Mouse (Mus musculus) limb, embryonic 12.5 days (tissue): ENCODE measurements around the gene Rnf224. TPM values are rescaled to one million over a fixed set of nuclear protein-coding genes. Genes with fewer than 3 reads are reported as not detected.

Experiments
- ATAC-seq: fragments of 200-750 bp; cut with Nextera tagmentation; 2 replicates; pipeline ENCODE4 v1.8.0; 2017; ENCODE audit warnings: low read depth, moderate TSS enrichment; ENCODE audit not compliant: insufficient number of reproducible peaks, insufficient read depth, low FRiP score, low TSS enrichment
- H3K27ac ChIP-seq: fragments of 300-500 bp; sonication (generic); 2 replicates; pipeline ENCODE4 v1.5.1; 2016; ENCODE audit warnings: mild to moderate bottlenecking, moderate library complexity
- H3K27me3 ChIP-seq: fragments of 300-500 bp; sonication (generic); 2 replicates; pipeline ENCODE4 v1.6.1; 2016; ENCODE audit warnings: mild to moderate bottlenecking, moderate library complexity
- H3K36me3 ChIP-seq: fragments of 300-500 bp; sonication (generic); 2 replicates; pipeline ENCODE4 v1.6.1; 2016; ENCODE audit warnings: mild to moderate bottlenecking, moderate library complexity
- H3K4me1 ChIP-seq: fragments of 300-500 bp; sonication (generic); replicated peaks from 2 replicates; pipeline ENCODE4 v1.6.1; 2016
- H3K4me2 ChIP-seq: fragments of 300-500 bp; sonication (generic); 2 replicates; pipeline ENCODE4 v1.6.1; 2016; ENCODE audit warnings: mild to moderate bottlenecking, moderate library complexity
- H3K4me3 ChIP-seq: fragments of 300-500 bp; sonication (generic); replicated peaks from 2 replicates; pipeline ENCODE4 v1.5.1; 2016; ENCODE audit warnings: mild to moderate bottlenecking
- H3K9ac ChIP-seq: fragments of 300-500 bp; sonication (generic); replicated peaks from 2 replicates; pipeline ENCODE4 v1.6.1; 2016; ENCODE audit warnings: mild to moderate bottlenecking, moderate library complexity
- H3K9me3 ChIP-seq: fragments of 300-500 bp; sonication (generic); 2 replicates; pipeline ENCODE4 v1.6.1; 2016; ENCODE audit warnings: mild to moderate bottlenecking, moderate library complexity
- WGBS: fragments of 180-500 bp; shearing (Covaris S2); methylation state at CpG from one replicate; pipeline ENCODE4 v1.1.7; 2016; 5-methylcytosine and 5-hydroxymethylcytosine counted together
- polyA plus RNA-seq: library from polyadenylated mRNA; unstranded; fragments of >200 nt; fragmentation: Nextera tagmentation; extraction: Ambion mirVana; gene quantifications from 2 replicates; pipeline ENCODE4 v1.2.1, GENCODE M21; 2016

Gene Rnf224
- polyA plus RNA-seq, 1 experiment from 2014 or later = not detected

GRCm38 (mm10) chr2:25226864-25227263 is 9.7 kb downstream of the Rnf224 start:
- Histone ChIP-seq H3K4me3 (no peak overlapping the region), H3K9ac (no peak overlapping the region), H3K36me3 (peaks cover 14% of the 10 kb centered on the region), H3K27ac (no peak overlapping the region), H3K4me2 (no peak overlapping the region), H3K27me3 (peaks cover 21% of the 10 kb centered on the region), H3K4me1 (peaks cover 15% of the 10 kb centered on the region), H3K9me3 (no peaks in the 10 kb centered on the region)
- WGBS = 80% methylated on average over 5 of the region's 5 CpGs
- no peak for ATAC-seq

GRCm38 (mm10) chr2:25225811-25226379 is 10.7 kb downstream of the Rnf224 start:
- Histone ChIP-seq H3K9ac (no peak overlapping the region), H3K27ac (peak overlapping the region; percentile 96), H3K4me3 (peak overlapping the region; percentile 87), H3K4me1 (peaks cover 15% of the 10 kb centered on the region), H3K4me2 (peak overlapping the region; percentile 58), H3K27me3 (peaks cover 11% of the 10 kb centered on the region), H3K9me3 (no peaks in the 10 kb centered on the region), H3K36me3 (peaks cover 21% of the 10 kb centered on the region)
- no peak for ATAC-seq
- WGBS = 76% methylated on average over 8 of the region's 8 CpGs

GRCm38 (mm10) chr2:25224766-25225752 is 11.5 kb downstream of the Rnf224 start:
- Histone ChIP-seq H3K4me2 (peak overlapping the region; percentile 58), H3K9me3 (no peaks in the 10 kb centered on the region), H3K27ac (peak overlapping the region; percentile 96), H3K4me3 (peak overlapping the region; percentile 87), H3K27me3 (0 out of 2 replicates have a peak, but pooled peaks cover 7% of the 10 kb centered on the region), H3K9ac (peak overlapping the region; percentile 64), H3K36me3 (peaks cover 21% of the 10 kb centered on the region), H3K4me1 (peaks cover 15% of the 10 kb centered on the region)
- ATAC-seq = peak; percentile 98
- WGBS = 2% methylated on average over 41 of the region's 41 CpGs

- H3K9ac ChIP-seq = peak within 1 kb of the TSS; percentile 80
- peaks cover 15% of the 10 kb centered on the region for H3K4me1 ChIP-seq
- WGBS = 0% methylated on average over 17 of the region's 17 CpGs
Observed at GRCm38 (mm10) chr2:25224492-25224765, 12.2 kb downstream of the Rnf224 start, which contains the start of gene Tubb4b. Tubb4b (minus strand) TSS chr2:25224702.

GRCm38 (mm10) chr2:25223681-25224491 is 12.7 kb downstream of the Rnf224 start:
- peak overlapping the region; percentile 92 for H3K4me2 ChIP-seq
- H3K27ac ChIP-seq = peak overlapping the region; percentile 93
- H3K9me3 ChIP-seq = no peaks in the 10 kb centered on the region
- H3K4me3 ChIP-seq = peak overlapping the region; percentile 87
- peaks cover 21% of the 10 kb centered on the region for H3K36me3 ChIP-seq
- ATAC-seq = peak; percentile 9; the same call in 1 of the 2 replicates
- peaks cover 15% of the 10 kb centered on the region for H3K4me1 ChIP-seq
- peak overlapping the region; percentile 80 for H3K9ac ChIP-seq
- 1% methylated on average over 53 of the region's 53 CpGs for WGBS
- H3K27me3 ChIP-seq = no peaks in the 10 kb centered on the region

More at GRCm38 (mm10) chr2:25224492-25224765, 12.2 kb downstream of the Rnf224 start, which contains the start of gene Tubb4b:
- Histone ChIP-seq H3K9me3 (no peaks in the 10 kb centered on the region), H3K4me2 (peak within 1 kb of the TSS; percentile 92), H3K36me3 (peaks cover 21% of the 10 kb centered on the region), H3K4me3 (peak within 1 kb of the TSS; percentile 87), H3K27me3 (0 out of 2 replicates have a peak, but pooled peaks cover 2% of the 10 kb centered on the region), H3K27ac (peak within 1 kb of the TSS; percentile 96)
- ATAC-seq = no peak

- Histone ChIP-seq H3K36me3 (peaks cover 21% of the 10 kb centered on the region), H3K4me1 (peaks cover 15% of the 10 kb centered on the region), H3K9me3 (no peaks in the 10 kb centered on the region), H3K4me3 (no peak overlapping the region), H3K27me3 (no peaks in the 10 kb centered on the region), H3K27ac (no peak overlapping the region), H3K9ac (no peak overlapping the region), H3K4me2 (no peak overlapping the region)
- 63% methylated on average over 5 of the region's 5 CpGs for WGBS
- ATAC-seq = no peak
Observed at GRCm38 (mm10) chr2:25221331-25221772, 15.2 kb downstream of the Rnf224 start.

- no peak within 1 kb of the TSS for H3K4me3 ChIP-seq
- H3K4me1 ChIP-seq = peaks cover 5% of the 10 kb centered on the region
- H3K4me2 ChIP-seq = no peak within 1 kb of the TSS
- H3K27me3 ChIP-seq = peaks cover 16% of the 10 kb centered on the region
- H3K9ac ChIP-seq = no peak within 1 kb of the TSS
- H3K36me3 ChIP-seq = peaks cover 19% of the 10 kb centered on the region
- H3K9me3 ChIP-seq = no peaks in the 10 kb centered on the region
- no peak within 1 kb of the TSS for H3K27ac ChIP-seq
- no peak for ATAC-seq
Observed at GRCm38 (mm10) chr2:25218445-25218844, 18.1 kb downstream of the Rnf224 start, which contains the start of gene Fam166a. Fam166a (plus strand) TSS chr2:25218745.

GRCm38 (mm10) chr2:25217666-25218065 is 18.9 kb downstream of the Rnf224 start:
- no peak overlapping the region for H3K4me2 ChIP-seq
- H3K27me3 ChIP-seq = peaks cover 22% of the 10 kb centered on the region
- H3K9ac ChIP-seq = no peak overlapping the region
- peaks cover 12% of the 10 kb centered on the region for H3K36me3 ChIP-seq
- WGBS = 61% methylated on average over 2 of the region's 2 CpGs
- no peak for ATAC-seq
- H3K27ac ChIP-seq = no peak overlapping the region
- H3K4me1 ChIP-seq = no peaks in the 10 kb centered on the region
- H3K4me3 ChIP-seq = no peak overlapping the region
- no peaks in the 10 kb centered on the region for H3K9me3 ChIP-seq

- WGBS = 78% methylated on average over 3 of the region's 3 CpGs
- Histone ChIP-seq H3K4me3 (no peak within 1 kb of the TSS), H3K27ac (no peak within 1 kb of the TSS), H3K4me1 (peaks cover 10% of the 10 kb centered on the region), H3K4me2 (no peak within 1 kb of the TSS), H3K36me3 (no peaks in the 10 kb centered on the region; the same call in 1 of the 2 replicates), H3K27me3 (peaks cover 22% of the 10 kb centered on the region), H3K9ac (no peak within 1 kb of the TSS), H3K9me3 (no peaks in the 10 kb centered on the region)
- no peak for ATAC-seq
Observed at GRCm38 (mm10) chr2:25214444-25214843, 22.1 kb downstream of the Rnf224 start, which contains the start of gene Stpg3. Stpg3 (minus strand) TSS chr2:25214637.

GRCm38 (mm10) chr2:25213266-25213865 is 23.2 kb downstream of the Rnf224 start:
- Histone ChIP-seq H3K4me3 (no peak overlapping the region), H3K9me3 (no peaks in the 10 kb centered on the region), H3K27me3 (peaks cover 22% of the 10 kb centered on the region), H3K36me3 (peaks cover 6% of the 10 kb centered on the region), H3K27ac (no peak overlapping the region), H3K9ac (no peak overlapping the region), H3K4me1 (peaks cover 14% of the 10 kb centered on the region), H3K4me2 (no peak overlapping the region)
- WGBS = 55% methylated on average over 23 of the region's 23 CpGs
- ATAC-seq = no peak
